Mouse (Mus musculus) macrophage (primary cell): ENCODE results near the gene Sell. TPM values are rescaled to one million over a fixed set of nuclear protein-coding genes. Genes with fewer than 3 reads are reported as not detected.

Experiments
- polyA plus RNA-seq: library from polyadenylated mRNA; stranded (reverse); fragments of 250-400 nt; gene quantifications from 3 replicates; pipeline ENCODE4 v1.2.4, GENCODE M21; 2018; ENCODE audit warnings: inconsistent platforms

The Sell gene
- polyA plus RNA-seq, 1 experiment from 2014 or later, result 3.3 TPM

Other genes starting within 250 kb of the Sell start
- 14.2 to 17.7 TPM (median 16.2 TPM) in 3 replicates for gene Scyl3, start 132.9 kb upstream of the Sell start, polyA plus RNA-seq
- gene BC055324, start 67.2 kb upstream of the Sell start, polyA plus RNA-seq, result 0.76 to 4.4 TPM (median 0.87 TPM) in 3 replicates
- gene Mettl18, start 67.1 kb upstream of the Sell start, polyA plus RNA-seq, result 2.0 to 3.4 TPM (median 2.1 TPM) in 3 replicates
- gene Sele, start 13.7 kb upstream of the Sell start, polyA plus RNA-seq, result 0.09 TPM in 1 of 3 replicates, not detected in the others
- 0.11 to 0.69 TPM (median 0.25 TPM) in 3 replicates for gene Selp, start 53.3 kb downstream of the Sell start, polyA plus RNA-seq
- gene F5, start 89.9 kb downstream of the Sell start, polyA plus RNA-seq, result 0.12 to 0.55 TPM (median 0.23 TPM) in 3 replicates
- 2.0 to 7.7 TPM (median 5.0 TPM) in 3 replicates for gene Slc19a2, start 187.1 kb downstream of the Sell start, polyA plus RNA-seq
- gene Ccdc181, start 213.6 kb downstream of the Sell start, polyA plus RNA-seq, result 5.3 to 15.9 TPM (median 5.9 TPM) in 3 replicates
- 10.9 to 12.9 TPM (median 11.3 TPM) in 3 replicates for gene Nme7, start 242.1 kb downstream of the Sell start, polyA plus RNA-seq
- gene Blzf1, start 245.5 kb downstream of the Sell start, polyA plus RNA-seq, result 10.0 to 21.5 TPM (median 13.1 TPM) in 3 replicates